Mouse (Mus musculus) heart, embryonic 16.5 days (tissue): ENCODE data around the gene Lrmda. TPM values are rescaled to one million over a fixed set of nuclear protein-coding genes. Genes with fewer than 3 reads are reported as not detected.

ENCODE experiments used
- ATAC-seq: fragments of 200-750 bp; cut with Nextera tagmentation; replicated peaks from 2 replicates; pipeline ENCODE4 v1.8.0; 2017; ENCODE audit warnings: moderate number of reproducible peaks; ENCODE audit not compliant: insufficient read depth, low FRiP score; ENCODE audit errors: extremely low read depth
- H3K27ac ChIP-seq: fragments of 300-500 bp; sonication (generic); 2 replicates; pipeline ENCODE4 v1.5.1; 2014; ENCODE audit warnings: mild to moderate bottlenecking, low read length, control low read depth, moderate library complexity
- H3K27me3 ChIP-seq: fragments of 300-500 bp; sonication (generic); 2 replicates; pipeline ENCODE4 v1.6.1; 2014; ENCODE audit warnings: low read length, mixed read lengths; ENCODE audit not compliant: control insufficient read depth, insufficient read depth
- H3K36me3 ChIP-seq: fragments of 300-500 bp; sonication (generic); 2 replicates; pipeline ENCODE4 v1.6.1; 2014; ENCODE audit not compliant: control insufficient read depth, insufficient read depth
- H3K4me1 ChIP-seq: fragments of 300-500 bp; sonication (generic); 2 replicates; pipeline ENCODE4 v1.6.1; 2014; ENCODE audit warnings: low read length, mixed read lengths; ENCODE audit not compliant: control insufficient read depth, insufficient read depth
- H3K4me2 ChIP-seq: fragments of 300-500 bp; sonication (generic); 2 replicates; pipeline ENCODE4 v1.6.1; 2014; ENCODE audit warnings: low read depth, mild to moderate bottlenecking, control low read depth, low read length
- H3K4me3 ChIP-seq: fragments of 300-500 bp; sonication (generic); 2 replicates; pipeline ENCODE4 v1.5.1; 2014; ENCODE audit warnings: mild to moderate bottlenecking, control low read depth, low read length
- H3K9ac ChIP-seq: fragments of 300-500 bp; sonication (generic); 2 replicates; pipeline ENCODE4 v1.6.1; 2014; ENCODE audit warnings: low read length, control low read depth
- H3K9me3 ChIP-seq: fragments of 300-500 bp; sonication (generic); replicated peaks from 2 replicates; pipeline ENCODE4 v1.6.1; 2016; ENCODE audit warnings: low read length; ENCODE audit not compliant: control insufficient read depth
- WGBS: fragments of 180-500 bp; shearing (Covaris S2); extraction: QIAGEN DNeasy Blood & Tissue Kit; methylation state at CpG from one replicate; pipeline ENCODE4 v1.1.7; 2014; 5-methylcytosine and 5-hydroxymethylcytosine counted together
- polyA plus RNA-seq: library from polyadenylated mRNA; unstranded; fragments of >200 nt; fragmentation: Nextera tagmentation; extraction: Ambion mirVana; gene quantifications from 2 replicates; pipeline ENCODE4 v1.2.1, GENCODE M21; 2015

Gene Lrmda
- polyA plus RNA-seq, 1 experiment from 2014 or later: 0.55 TPM

- Histone ChIP-seq H3K4me3 (no peak overlapping the region), H3K9ac (no peak overlapping the region), H3K27ac (no peak overlapping the region), H3K4me1 (no peaks in the 10 kb centered on the region), H3K9me3 (no peaks in the 10 kb centered on the region), H3K27me3 (no peaks in the 10 kb centered on the region), H3K36me3 (no peaks in the 10 kb centered on the region), H3K4me2 (no peak overlapping the region)
- ATAC-seq: no peak
- WGBS: 89% methylated on average over 2 of the region's 2 CpGs
These were observed 264.2 kb downstream of the Lrmda start for GRCm38 (mm10) chr14:22283722-22284121.

GRCm38 (mm10) chr14:22284823-22285517, 265.5 kb downstream of the Lrmda start:
- no peak for ATAC-seq
- Histone ChIP-seq H3K36me3 (no peaks in the 10 kb centered on the region), H3K27ac (no peak overlapping the region), H3K9me3 (no peaks in the 10 kb centered on the region), H3K4me2 (no peak overlapping the region), H3K4me1 (no peaks in the 10 kb centered on the region), H3K27me3 (no peaks in the 10 kb centered on the region), H3K4me3 (no peak overlapping the region), H3K9ac (no peak overlapping the region)
- 87% methylated on average over 15 of the region's 15 CpGs for WGBS

- Histone ChIP-seq H3K9me3 (no peaks in the 10 kb centered on the region), H3K4me2 (no peak overlapping the region), H3K9ac (no peak overlapping the region), H3K27me3 (no peaks in the 10 kb centered on the region), H3K36me3 (no peaks in the 10 kb centered on the region), H3K4me1 (no peaks in the 10 kb centered on the region), H3K27ac (no peak overlapping the region), H3K4me3 (no peak overlapping the region)
- no peak for ATAC-seq
- 61% methylated on average over 4 of the region's 4 CpGs for WGBS
These were observed 266.3 kb downstream of the Lrmda start for GRCm38 (mm10) chr14:22285826-22286225.

- no peak overlapping the region for H3K4me3 ChIP-seq
- no peak overlapping the region for H3K9ac ChIP-seq
- H3K9me3 ChIP-seq: no peaks in the 10 kb centered on the region
- H3K4me2 ChIP-seq: no peak overlapping the region
- H3K36me3 ChIP-seq: no peaks in the 10 kb centered on the region
- H3K27ac ChIP-seq: no peak overlapping the region
- no peaks in the 10 kb centered on the region for H3K27me3 ChIP-seq
- WGBS: 45% methylated on average over 10 of the region's 10 CpGs
- H3K4me1 ChIP-seq: no peaks in the 10 kb centered on the region
- ATAC-seq: no peak
These were observed 268.7 kb downstream of the Lrmda start for GRCm38 (mm10) chr14:22288179-22288578.

GRCm38 (mm10) chr14:22289380-22289922, 269.9 kb downstream of the Lrmda start:
- Histone ChIP-seq H3K4me1 (no peaks in the 10 kb centered on the region), H3K9ac (no peak overlapping the region), H3K36me3 (no peaks in the 10 kb centered on the region), H3K9me3 (no peaks in the 10 kb centered on the region), H3K27me3 (no peaks in the 10 kb centered on the region), H3K4me3 (no peak overlapping the region), H3K27ac (no peak overlapping the region), H3K4me2 (no peak overlapping the region)
- WGBS: 79% methylated on average over 15 of the region's 15 CpGs
- ATAC-seq: no peak

GRCm38 (mm10) chr14:22294371-22294770, 274.9 kb downstream of the Lrmda start:
- Histone ChIP-seq H3K36me3 (no peaks in the 10 kb centered on the region), H3K9ac (no peak overlapping the region), H3K27me3 (no peaks in the 10 kb centered on the region), H3K9me3 (no peaks in the 10 kb centered on the region), H3K4me3 (no peak overlapping the region), H3K4me2 (no peak overlapping the region), H3K27ac (no peak overlapping the region), H3K4me1 (no peaks in the 10 kb centered on the region)
- ATAC-seq: no peak
- 81% methylated on average over 4 of the region's 4 CpGs for WGBS

- Histone ChIP-seq H3K27me3 (no peaks in the 10 kb centered on the region), H3K4me1 (no peaks in the 10 kb centered on the region), H3K36me3 (no peaks in the 10 kb centered on the region), H3K27ac (no peak overlapping the region), H3K9ac (no peak overlapping the region), H3K4me2 (no peak overlapping the region), H3K9me3 (no peaks in the 10 kb centered on the region), H3K4me3 (no peak overlapping the region)
- no peak for ATAC-seq
- 57% methylated on average over 3 of the region's 3 CpGs for WGBS
These were observed 277.2 kb downstream of the Lrmda start for GRCm38 (mm10) chr14:22296655-22297239.

- H3K4me2 ChIP-seq: no peak overlapping the region
- ATAC-seq: no peak
These were observed 287.2 kb downstream of the Lrmda start for GRCm38 (mm10) chr14:22306759-22307158.

GRCm38 (mm10) chr14:22308059-22308458, 288.5 kb downstream of the Lrmda start:
- Histone ChIP-seq H3K27ac (no peak overlapping the region), H3K9ac (no peak overlapping the region), H3K4me2 (no peak overlapping the region), H3K36me3 (no peaks in the 10 kb centered on the region), H3K4me1 (no peaks in the 10 kb centered on the region), H3K4me3 (no peak overlapping the region), H3K9me3 (no peaks in the 10 kb centered on the region), H3K27me3 (no peaks in the 10 kb centered on the region)
- ATAC-seq: no peak
- 76% methylated on average over 6 of the region's 6 CpGs for WGBS

More at GRCm38 (mm10) chr14:22306759-22307158, 287.2 kb downstream of the Lrmda start:
- H3K9ac ChIP-seq: no peak overlapping the region
- no peak overlapping the region for H3K4me3 ChIP-seq
- no peaks in the 10 kb centered on the region for H3K9me3 ChIP-seq
- H3K27ac ChIP-seq: no peak overlapping the region
- 75% methylated on average over 5 of the region's 5 CpGs for WGBS
- H3K36me3 ChIP-seq: no peaks in the 10 kb centered on the region
- H3K27me3 ChIP-seq: no peaks in the 10 kb centered on the region
- H3K4me1 ChIP-seq: no peaks in the 10 kb centered on the region
